Mouse (Mus musculus) adrenal gland, adult (tissue): ENCODE measurements around the gene Apoc2.

Source experiments
- DNase-seq, 2 experiments: peaks; one replicate each; pipeline ENCODE4 v3.0.0; 2022 to 2023; ENCODE audit warnings: low spot score in 1 of 2; ENCODE audit not compliant: inconsistent age in 2 of 2

Gene Apoc2

GRCm38 (mm10) chr7:19677872-19678271 is at the start of gene Apoc2:
Gene Apoc2, minus strand, starts transcription at chr7:19677941.
- DNase-seq, result no peak

GRCm38 (mm10) chr7:19726541-19726940 is 48.8 kb upstream of the Apoc2 start:
- DNase-seq, result no peak

- DNase-seq, result no peak
These were observed 46.4 kb upstream of the Apoc2 start for GRCm38 (mm10) chr7:19724167-19724566.

GRCm38 (mm10) chr7:19722754-19723195 is 45.0 kb upstream of the Apoc2 start:
- DNase-seq, result peak; percentile 75 to 85

GRCm38 (mm10) chr7:19719200-19719599 is 41.5 kb upstream of the Apoc2 start:
- no peak for DNase-seq

GRCm38 (mm10) chr7:19718297-19718952 is 40.7 kb upstream of the Apoc2 start:
- DNase-seq, result peak in 1 of 2 experiments; percentile 69

GRCm38 (mm10) chr7:19717346-19717745 is 39.6 kb upstream of the Apoc2 start:
- no peak for DNase-seq

- DNase-seq, result peak in 1 of 2 experiments; percentile 60
These were observed 39.1 kb upstream of the Apoc2 start for GRCm38 (mm10) chr7:19716822-19717221.

- DNase-seq, result no peak
These were observed 38.4 kb upstream of the Apoc2 start for GRCm38 (mm10) chr7:19716055-19716682.

- DNase-seq, result peak; percentile 99 to 100
These were observed 37.7 kb upstream of the Apoc2 start, which contains the start of gene Tomm40 for GRCm38 (mm10) chr7:19715239-19716054. Gene Tomm40, minus strand, starts transcription at chr7:19715438.

GRCm38 (mm10) chr7:19714836-19715235 is 37.1 kb upstream of the Apoc2 start:
- DNase-seq, result no peak

- peak in 1 of 2 experiments; percentile 46 for DNase-seq
These were observed 35.9 kb upstream of the Apoc2 start for GRCm38 (mm10) chr7:19713598-19713997.

- peak in 1 of 2 experiments; percentile 76 for DNase-seq
These were observed 35.5 kb upstream of the Apoc2 start for GRCm38 (mm10) chr7:19713196-19713595.

GRCm38 (mm10) chr7:19712414-19712813 is 34.7 kb upstream of the Apoc2 start:
- DNase-seq, result peak in 1 of 2 experiments; percentile 55

- no peak for DNase-seq
These were observed 32.9 kb upstream of the Apoc2 start for GRCm38 (mm10) chr7:19710650-19711049.

- DNase-seq, result no peak
These were observed 27.5 kb upstream of the Apoc2 start for GRCm38 (mm10) chr7:19705271-19705670.

- no peak for DNase-seq
These were observed 26.7 kb upstream of the Apoc2 start for GRCm38 (mm10) chr7:19704475-19704874.

GRCm38 (mm10) chr7:19702859-19703555 is 25.3 kb upstream of the Apoc2 start:
- no peak for DNase-seq

GRCm38 (mm10) chr7:19701069-19701761 is 23.5 kb upstream of the Apoc2 start:
- peak; percentile 78 to 88 for DNase-seq

- DNase-seq, result peak in 1 of 2 experiments; percentile 45
These were observed 22.7 kb upstream of the Apoc2 start for GRCm38 (mm10) chr7:19700299-19701068.
